Mouse (Mus musculus): Measurements from ENCODE around the gene Mtg1. TPM values are rescaled to one million over a fixed set of nuclear protein-coding genes. Genes with fewer than 3 reads are reported as not detected.

The Mtg1 gene
- total RNA-seq (2022): 10 to 100 TPM; 27.2 to 34.8 (median 31.6) TPM

GRCm38 (mm10) chr7:140137135-140138020, at the start of gene Mtg1:
Mtg1 (plus strand) TSS chr7:140137564.
- peak; percentile 94 to 99 for DNase-seq (ENCODE audit: low spot score in 2 of 2)

GRCm38 (mm10) chr7:140090601-140091000, 46.8 kb upstream of the Mtg1 start:
- no peak for DNase-seq (ENCODE audit: low spot score in 2 of 2)

GRCm38 (mm10) chr7:140092924-140093528, 44.3 kb upstream of the Mtg1 start, which contains the start of gene Prap1:
Prap1 (plus strand) TSS chr7:140093395.
- DNase-seq (ENCODE audit: low spot score in 2 of 2): no peak

- no peak for DNase-seq (ENCODE audit: low spot score in 2 of 2)
Measured at GRCm38 (mm10) chr7:140094954-140095353, 42.4 kb upstream of the Mtg1 start.

GRCm38 (mm10) chr7:140095556-140095955, 41.8 kb upstream of the Mtg1 start:
- no peak for DNase-seq (ENCODE audit: low spot score in 2 of 2)

- DNase-seq (ENCODE audit: low spot score in 2 of 2): no peak
Measured at GRCm38 (mm10) chr7:140096055-140096454, 41.3 kb upstream of the Mtg1 start.

- no peak for DNase-seq (ENCODE audit: low spot score in 2 of 2)
Measured at GRCm38 (mm10) chr7:140098466-140098865, 38.9 kb upstream of the Mtg1 start.

GRCm38 (mm10) chr7:140101498-140101897, 35.9 kb upstream of the Mtg1 start:
- no peak for DNase-seq (ENCODE audit: low spot score in 2 of 2)

- peak; percentile 75 to 87 for DNase-seq (ENCODE audit: low spot score in 2 of 2)
Measured at GRCm38 (mm10) chr7:140101993-140102860, 35.1 kb upstream of the Mtg1 start, which contains the start of gene Fuom. Fuom (minus strand) TSS chr7:140102441.

- no peak for DNase-seq (ENCODE audit: low spot score in 2 of 2)
Measured at GRCm38 (mm10) chr7:140104009-140104408, 33.4 kb upstream of the Mtg1 start.

GRCm38 (mm10) chr7:140111943-140112342, 25.4 kb upstream of the Mtg1 start:
- no peak for DNase-seq (ENCODE audit: low spot score in 2 of 2)

- peak; percentile 51 to 53 for DNase-seq (ENCODE audit: low spot score in 2 of 2)
Measured at GRCm38 (mm10) chr7:140115583-140116328, 21.6 kb upstream of the Mtg1 start, which contains the start of gene Paox. Paox (plus strand) TSS chr7:140115799.

GRCm38 (mm10) chr7:140116329-140117054, 20.9 kb upstream of the Mtg1 start, which contains the start of gene Echs1:
Echs1 (minus strand) TSS chr7:140116476.
- DNase-seq (ENCODE audit: low spot score in 2 of 2): peak; percentile 84 to 85

- no peak for DNase-seq (ENCODE audit: low spot score in 2 of 2)
Measured at GRCm38 (mm10) chr7:140120484-140120883, 16.9 kb upstream of the Mtg1 start.

GRCm38 (mm10) chr7:140121338-140121910, 15.9 kb upstream of the Mtg1 start:
- no peak for DNase-seq (ENCODE audit: low spot score in 2 of 2)

GRCm38 (mm10) chr7:140122765-140123164, 14.6 kb upstream of the Mtg1 start:
- DNase-seq (ENCODE audit: low spot score in 2 of 2): no peak

GRCm38 (mm10) chr7:140124382-140124781, 13.0 kb upstream of the Mtg1 start:
- no peak for DNase-seq (ENCODE audit: low spot score in 2 of 2)

GRCm38 (mm10) chr7:140125278-140126021, 11.9 kb upstream of the Mtg1 start:
- peak; percentile 79 to 86 for DNase-seq (ENCODE audit: low spot score in 2 of 2)

- no peak for DNase-seq (ENCODE audit: low spot score in 2 of 2)
Measured at GRCm38 (mm10) chr7:140126022-140126350, 11.4 kb upstream of the Mtg1 start.

Data from layer of hippocampus, adult 8-10 months (tissue).